Mouse (Mus musculus) intestine, embryonic 15.5 days (tissue): ENCODE data around the gene Amigo3. TPM values are rescaled to one million over a fixed set of nuclear protein-coding genes. Genes with fewer than 3 reads are reported as not detected.
A peak's percentile ranks its signal among the peaks of the same experiment; 100 is the strongest.

ENCODE experiments used
- ATAC-seq: fragments of 200-750 bp; cut with Nextera tagmentation; 2 replicates; pipeline ENCODE4 v1.8.0; 2017; ENCODE audit warnings: moderate TSS enrichment, moderate library complexity
- H3K27ac ChIP-seq: fragments of 300-500 bp; sonication (generic); 2 replicates; pipeline ENCODE4 v1.5.1; 2015; ENCODE audit warnings: mild to moderate bottlenecking, inconsistent platforms
- H3K27me3 ChIP-seq: fragments of 300-500 bp; sonication (generic); replicated peaks from 2 replicates; pipeline ENCODE4 v1.6.1; 2015; ENCODE audit warnings: inconsistent platforms
- H3K36me3 ChIP-seq: fragments of 300-500 bp; sonication (generic); 2 replicates; pipeline ENCODE4 v1.6.1; 2015; ENCODE audit warnings: inconsistent platforms
- H3K4me1 ChIP-seq: fragments of 300-500 bp; sonication (generic); replicated peaks from 2 replicates; pipeline ENCODE4 v1.6.1; 2015; ENCODE audit warnings: inconsistent platforms
- H3K4me2 ChIP-seq: fragments of 300-500 bp; sonication (generic); replicated peaks from 2 replicates; pipeline ENCODE4 v1.6.1; 2015; ENCODE audit warnings: mild to moderate bottlenecking, inconsistent platforms
- H3K4me3 ChIP-seq: fragments of 300-500 bp; sonication (generic); replicated peaks from 2 replicates; pipeline ENCODE4 v1.5.1; 2015; ENCODE audit warnings: inconsistent platforms
- H3K9ac ChIP-seq: fragments of 300-500 bp; sonication (generic); 2 replicates; pipeline ENCODE4 v1.6.1; 2015; ENCODE audit warnings: inconsistent platforms
- H3K9me3 ChIP-seq: fragments of 300-500 bp; sonication (generic); 2 replicates; pipeline ENCODE4 v1.6.1; 2016; ENCODE audit warnings: inconsistent platforms
- WGBS: fragments of 180-500 bp; shearing (Covaris S2); methylation state at CpG from one replicate; pipeline ENCODE4 v1.1.7; 2015; 5-methylcytosine and 5-hydroxymethylcytosine counted together
- polyA plus RNA-seq: library from polyadenylated mRNA; unstranded; fragments of >200 nt; fragmentation: Nextera tagmentation; extraction: Ambion mirVana; gene quantifications from 2 replicates; pipeline ENCODE4 v1.2.1, GENCODE M21; 2015

Amigo3 gene
- polyA plus RNA-seq, 1 experiment from 2014 or later: 3.2 TPM

GRCm38 (mm10) chr9:108094998-108095411 lies 42.0 kb downstream of the Amigo3 start:
- under 1% methylated on average over 15 of the region's 16 CpGs for WGBS
- H3K9me3 ChIP-seq: no peaks in the 10 kb centered on the region
- peaks cover 14% of the 10 kb centered on the region for H3K36me3 ChIP-seq
- no peaks in the 10 kb centered on the region for H3K27me3 ChIP-seq
- ATAC-seq: peak; percentile 77
- peak overlapping the region; percentile 90 for H3K9ac ChIP-seq
- H3K4me2 ChIP-seq: peak overlapping the region; percentile 97
- peaks cover 24% of the 10 kb centered on the region for H3K4me1 ChIP-seq
- peak overlapping the region; percentile 86 for H3K27ac ChIP-seq
- peak overlapping the region; percentile 82 for H3K4me3 ChIP-seq

DNA sequence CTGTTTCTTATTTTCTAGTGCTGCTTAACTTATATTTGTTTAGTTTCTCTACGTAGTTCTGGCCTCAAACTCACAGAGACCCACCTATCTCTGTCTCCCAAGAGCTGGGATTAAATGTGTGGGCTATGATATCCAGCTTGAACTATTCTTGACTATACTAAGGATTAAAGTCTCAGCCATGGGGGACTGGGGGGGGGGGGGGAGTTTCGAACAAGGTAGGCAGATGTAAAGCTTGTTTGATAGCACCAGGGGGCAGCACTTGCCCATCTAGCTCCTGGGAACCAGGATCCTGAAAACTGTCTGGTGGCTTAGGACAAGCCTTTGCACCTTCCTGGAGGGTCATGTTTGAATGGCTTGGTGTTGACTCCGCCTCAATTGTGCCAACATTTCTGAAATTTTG lies 42.6 kb downstream of the Amigo3 start:
- H3K27me3 ChIP-seq: no peaks in the 10 kb centered on the region
- WGBS: 5% methylated on average over 3 of the region's 3 CpGs
- H3K9me3 ChIP-seq: no peaks in the 10 kb centered on the region
- H3K4me3 ChIP-seq: peak overlapping the region; percentile 82
- peak overlapping the region; percentile 97 for H3K4me2 ChIP-seq
- peaks cover 24% of the 10 kb centered on the region for H3K4me1 ChIP-seq
- peak overlapping the region; percentile 86; the same call in 1 of the 2 replicates for H3K27ac ChIP-seq
- H3K36me3 ChIP-seq: peaks cover 11% of the 10 kb centered on the region
- ATAC-seq: 0 out of 2 replicates have a peak, but pooled peaks have one; percentile 12
- H3K9ac ChIP-seq: peak overlapping the region; percentile 90

GRCm38 (mm10) chr9:108095949-108096712 lies 43.2 kb downstream of the Amigo3 start:
- H3K4me3 ChIP-seq: no peak overlapping the region
- ATAC-seq: no peak
- H3K27ac ChIP-seq: no peak overlapping the region
- H3K4me1 ChIP-seq: peaks cover 24% of the 10 kb centered on the region
- H3K9me3 ChIP-seq: no peaks in the 10 kb centered on the region
- WGBS: 52% methylated on average over 10 of the region's 10 CpGs
- H3K4me2 ChIP-seq: no peak overlapping the region
- H3K9ac ChIP-seq: no peak overlapping the region
- H3K36me3 ChIP-seq: peaks cover 10% of the 10 kb centered on the region
- no peaks in the 10 kb centered on the region for H3K27me3 ChIP-seq

- Histone ChIP-seq H3K9me3 (no peaks in the 10 kb centered on the region), H3K4me1 (peaks cover 20% of the 10 kb centered on the region), H3K27me3 (no peaks in the 10 kb centered on the region), H3K27ac (no peak overlapping the region), H3K4me3 (no peak overlapping the region), H3K4me2 (no peak overlapping the region), H3K36me3 (no peaks in the 10 kb centered on the region), H3K9ac (no peak overlapping the region)
- ATAC-seq: no peak
- WGBS: 84% methylated on average over 8 of the region's 8 CpGs
Observed at GRCm38 (mm10) chr9:108099619-108100018, 46.7 kb downstream of the Amigo3 start.

GRCm38 (mm10) chr9:108104766-108105548 lies 52.0 kb downstream of the Amigo3 start:
- Histone ChIP-seq H3K9me3 (no peaks in the 10 kb centered on the region), H3K4me3 (peak overlapping the region; percentile 33), H3K27ac (peak overlapping the region; percentile 54), H3K4me2 (peak overlapping the region; percentile 56), H3K27me3 (no peaks in the 10 kb centered on the region), H3K9ac (peak overlapping the region; percentile 43), H3K36me3 (no peaks in the 10 kb centered on the region), H3K4me1 (peaks cover 25% of the 10 kb centered on the region)
- 43% methylated on average over 31 of the region's 31 CpGs for WGBS
- peak; percentile 91 for ATAC-seq

Other genes with a start within 250 kb of the Amigo3 start
- 67.2 and 70.5 TPM in 2 replicates for gene Rbm6, start 179.9 kb upstream of the Amigo3 start, polyA plus RNA-seq
- gene Mon1a, start 165.0 kb upstream of the Amigo3 start, polyA plus RNA-seq: 18.5 and 20.7 TPM in 2 replicates
- 11.4 and 14.2 TPM in 2 replicates for gene Mst1r, start 146.3 kb upstream of the Amigo3 start, polyA plus RNA-seq
- gene Actl11, start 124.7 kb upstream of the Amigo3 start, polyA plus RNA-seq: not detected in 2 replicates
- gene Camkv, start 117.5 kb upstream of the Amigo3 start, polyA plus RNA-seq: 1.9 and 2.2 TPM in 2 replicates
- 17.7 and 17.9 TPM in 2 replicates for gene Traip, start 103.0 kb upstream of the Amigo3 start, polyA plus RNA-seq
- 29.9 and 32.4 TPM in 2 replicates for gene Uba7, start 77.7 kb upstream of the Amigo3 start, polyA plus RNA-seq
- gene Gm20661, start 70.1 kb upstream of the Amigo3 start, polyA plus RNA-seq: 5.7 and 7.2 TPM in 2 replicates
- gene Inka1, start 67.3 kb upstream of the Amigo3 start, polyA plus RNA-seq: 40.3 and 41.8 TPM in 2 replicates
- 8.4 and 9.4 TPM in 2 replicates for gene Cdhr4, start 60.7 kb upstream of the Amigo3 start, polyA plus RNA-seq
- 0.10 and 0.42 TPM in 2 replicates for gene Gm20662, start 56.8 kb upstream of the Amigo3 start, polyA plus RNA-seq
- gene Ip6k1, start 50.7 kb upstream of the Amigo3 start, polyA plus RNA-seq: 41.7 and 42.1 TPM in 2 replicates
- 61.8 and 79.2 TPM in 2 replicates for gene Gmppb, start 3.9 kb upstream of the Amigo3 start, polyA plus RNA-seq
- gene Mst1, start 27.3 kb downstream of the Amigo3 start, polyA plus RNA-seq: 0.98 and 2.2 TPM in 2 replicates
- gene Rnf123, start 30.2 kb downstream of the Amigo3 start, polyA plus RNA-seq: 18.6 and 23.7 TPM in 2 replicates
- 76.5 and 96.8 TPM in 2 replicates for gene Apeh, start 41.4 kb downstream of the Amigo3 start, polyA plus RNA-seq
- 4.7 and 4.9 TPM in 2 replicates for gene Bsn, start 137.2 kb downstream of the Amigo3 start, polyA plus RNA-seq
- 72.9 and 75.1 TPM in 2 replicates for gene Dag1, start 210.8 kb downstream of the Amigo3 start, polyA plus RNA-seq
- gene Nicn1, start 237.3 kb downstream of the Amigo3 start, polyA plus RNA-seq: 28.9 and 29.5 TPM in 2 replicates
- 20.9 and 23.2 TPM in 2 replicates for gene Amt, start 243.7 kb downstream of the Amigo3 start, polyA plus RNA-seq